Mouse (Mus musculus) megakaryocyte, embryonic 14.5 days (primary cell): Measurements from ENCODE around the gene Asb3. TPM values are rescaled to one million over a fixed set of nuclear protein-coding genes. Genes with fewer than 3 reads are reported as not detected.
A peak's percentile ranks its signal among the peaks of the same experiment; 100 is the strongest.

Source experiments
- H3K27me3 ChIP-seq: replicated peaks from 2 replicates; pipeline ENCODE3; 2012; ENCODE audit warnings: inconsistent platforms
- H3K36me3 ChIP-seq: replicated peaks from 2 replicates; pipeline ENCODE3; 2012; ENCODE audit warnings: low read length, inconsistent platforms, mixed read lengths
- H3K4me1 ChIP-seq: 2 replicates; pipeline ENCODE4 v1.6.1; 2012; ENCODE audit warnings: inconsistent platforms
- H3K4me3 ChIP-seq: replicated peaks from 2 replicates; pipeline ENCODE3; 2012; ENCODE audit warnings: moderate library complexity, mild to moderate bottlenecking, inconsistent platforms
- H3K9me3 ChIP-seq: 2 replicates; pipeline ENCODE4 v1.6.1; 2012; ENCODE audit warnings: inconsistent platforms
- FLI1 ChIP-seq: IDR thresholded peaks from 2 replicates; pipeline ENCODE4 v1.6.1; 2012; ENCODE audit warnings: low read length, inconsistent platforms, mixed read lengths
- GATA1 ChIP-seq: IDR thresholded peaks from 3 replicates; pipeline ENCODE4 v1.6.1; 2012; ENCODE audit warnings: mixed read lengths, low read length, inconsistent platforms, borderline replicate concordance
- polyA plus RNA-seq: library from polyadenylated mRNA; stranded (reverse); fragments of >175 nt; gene quantifications from 2 replicates; pipeline ENCODE4 v1.2.3, GENCODE M21; 2012; ENCODE audit warnings: low replicate concordance; ENCODE audit not compliant: insufficient read depth

Gene Asb3
- polyA plus RNA-seq, 1 experiment = 0.77 TPM

DNA sequence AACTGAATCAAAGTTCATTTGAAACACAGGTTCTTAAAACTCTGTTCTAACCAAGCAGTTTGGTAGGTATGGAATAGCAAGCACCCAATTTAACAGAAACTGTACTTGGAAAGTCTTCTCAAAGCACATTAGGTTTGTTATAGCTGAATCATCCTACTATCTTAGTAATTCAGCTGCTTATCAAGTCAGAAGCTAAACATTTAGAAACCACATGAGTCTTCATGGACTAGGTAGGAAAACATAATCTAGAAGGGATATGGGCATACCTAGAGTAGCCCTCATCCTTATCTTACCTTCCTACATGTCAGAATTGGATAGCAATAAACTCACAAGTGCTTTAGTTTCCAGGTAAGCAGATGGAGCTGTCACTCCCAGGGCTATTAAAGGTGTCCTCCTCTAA lies 42.9 kb downstream of the Asb3 start:
- Histone ChIP-seq H3K27me3 (no peaks in the 10 kb centered on the region), H3K36me3 (peaks cover 83% of the 10 kb centered on the region), H3K9me3 (no peaks in the 10 kb centered on the region), H3K4me1 (no peaks in the 10 kb centered on the region; the same call in 1 of the 2 replicates), H3K4me3 (no peak overlapping the region)
- no peak for TF ChIP-seq GATA1
- no peak for TF ChIP-seq FLI1

DNA sequence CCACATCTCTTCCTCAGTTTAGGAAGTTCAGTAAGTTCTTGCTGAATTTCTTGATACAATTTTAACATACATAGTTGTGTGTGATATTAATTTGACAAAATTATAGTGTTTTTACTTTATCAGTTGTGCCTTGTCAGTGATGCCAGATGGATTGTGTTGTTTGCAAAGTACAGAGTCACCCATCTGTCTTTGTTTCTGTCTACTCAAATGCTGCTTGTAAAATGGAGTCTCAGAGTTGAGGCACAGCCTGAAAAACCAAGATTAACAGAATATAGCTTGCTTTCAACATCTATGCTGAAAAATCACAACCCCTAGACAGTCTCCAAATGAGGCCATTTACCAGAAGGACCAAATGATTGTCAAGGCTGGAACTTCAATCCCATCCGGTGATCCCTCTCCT lies 43.3 kb downstream of the Asb3 start:
- Histone ChIP-seq H3K4me3 (no peak overlapping the region), H3K36me3 (peaks cover 81% of the 10 kb centered on the region), H3K4me1 (no peaks in the 10 kb centered on the region; the same call in 1 of the 2 replicates), H3K9me3 (no peaks in the 10 kb centered on the region), H3K27me3 (no peaks in the 10 kb centered on the region)
- TF ChIP-seq GATA1 (no peak), FLI1 (no peak)

DNA sequence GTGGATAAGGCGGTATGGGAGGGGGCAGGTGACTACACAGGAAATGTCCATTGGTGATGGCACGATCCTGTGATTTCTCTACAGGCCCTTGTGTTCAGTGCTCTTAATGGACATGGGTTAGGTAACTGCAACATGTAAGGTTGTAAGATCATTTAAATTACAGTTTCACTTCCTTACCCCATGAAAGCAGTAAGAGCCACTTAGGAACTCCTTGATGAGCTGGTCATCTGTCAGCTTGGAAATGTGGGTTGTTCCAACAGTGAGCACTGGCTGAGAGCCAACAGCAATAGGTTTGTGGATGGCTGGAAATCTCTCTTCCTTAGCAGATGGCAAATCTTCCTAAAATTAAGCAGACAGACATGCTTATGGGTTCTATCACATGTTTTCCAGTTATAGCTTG lies 58.3 kb downstream of the Asb3 start:
- no peak overlapping the region for H3K4me3 ChIP-seq
- no peaks in the 10 kb centered on the region for H3K4me1 ChIP-seq
- H3K27me3 ChIP-seq = no peaks in the 10 kb centered on the region
- no peak for TF ChIP-seq GATA1
- TF ChIP-seq FLI1 = no peak
- H3K36me3 ChIP-seq = peaks cover 95% of the 10 kb centered on the region
- H3K9me3 ChIP-seq = no peaks in the 10 kb centered on the region

DNA sequence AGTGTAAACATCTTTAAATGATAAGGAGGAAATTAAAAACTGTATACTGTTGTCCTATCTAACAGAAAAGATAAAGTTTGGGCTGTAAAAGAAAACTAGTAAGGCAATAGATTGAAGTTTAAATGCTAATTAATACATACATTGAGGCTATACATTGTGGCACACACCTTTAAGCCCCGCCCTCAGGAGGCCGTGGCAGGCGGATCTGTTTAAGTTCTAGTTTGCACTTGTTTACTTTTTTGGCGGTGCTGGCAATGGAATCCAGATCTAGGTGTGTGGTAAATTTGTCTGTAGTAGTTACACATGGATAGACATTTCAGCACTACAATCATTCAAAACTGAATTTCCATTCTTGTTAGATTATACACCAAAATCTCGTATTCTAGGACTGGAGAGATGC lies 67.6 kb downstream of the Asb3 start:
- Histone ChIP-seq H3K9me3 (no peaks in the 10 kb centered on the region), H3K4me1 (peaks cover 12% of the 10 kb centered on the region; the same call in 1 of the 2 replicates), H3K36me3 (peaks cover 53% of the 10 kb centered on the region), H3K4me3 (peak overlapping the region; percentile 96), H3K27me3 (no peaks in the 10 kb centered on the region)
- TF ChIP-seq FLI1 = no peak
- TF ChIP-seq GATA1 = no peak

DNA sequence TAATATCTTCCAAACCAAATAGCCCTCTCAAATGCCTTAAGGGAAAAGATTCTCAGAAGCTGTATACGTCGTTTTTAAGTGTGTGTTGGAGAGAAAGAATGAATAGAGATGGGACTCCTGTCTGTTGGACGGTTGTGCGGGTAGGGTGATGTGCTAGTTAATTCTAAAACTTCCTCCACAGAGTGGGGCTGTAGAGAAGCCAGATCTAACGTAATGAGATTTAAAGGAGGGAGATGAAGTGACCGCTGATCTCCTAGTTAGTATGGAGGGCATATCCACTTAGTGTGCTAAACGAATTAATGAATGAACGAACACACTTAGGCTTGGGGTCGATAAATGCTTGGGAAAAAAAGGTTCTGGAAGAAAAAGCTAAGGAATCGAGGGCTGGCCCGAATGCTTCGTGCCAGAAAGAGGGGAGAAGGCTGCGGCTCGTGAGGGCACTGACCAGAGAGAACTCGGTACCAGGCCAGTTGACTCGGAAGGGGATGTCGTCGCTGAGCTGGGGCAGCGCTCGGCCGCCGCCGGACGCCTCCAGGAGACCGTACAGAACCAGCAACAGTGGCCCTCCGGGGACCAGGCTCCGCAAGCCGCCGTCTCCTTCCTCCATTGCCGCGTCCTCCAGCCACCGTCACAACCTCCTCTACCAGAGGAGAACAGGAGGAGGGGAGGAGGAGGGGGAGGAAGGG lies 68.4 kb downstream of the Asb3 start:
- Histone ChIP-seq H3K4me1 (peaks cover 12% of the 10 kb centered on the region; the same call in 1 of the 2 replicates), H3K36me3 (peaks cover 45% of the 10 kb centered on the region), H3K4me3 (peak overlapping the region; percentile 96), H3K27me3 (no peaks in the 10 kb centered on the region), H3K9me3 (no peaks in the 10 kb centered on the region)
- TF ChIP-seq GATA1 (no peak), FLI1 (no peak)

DNA sequence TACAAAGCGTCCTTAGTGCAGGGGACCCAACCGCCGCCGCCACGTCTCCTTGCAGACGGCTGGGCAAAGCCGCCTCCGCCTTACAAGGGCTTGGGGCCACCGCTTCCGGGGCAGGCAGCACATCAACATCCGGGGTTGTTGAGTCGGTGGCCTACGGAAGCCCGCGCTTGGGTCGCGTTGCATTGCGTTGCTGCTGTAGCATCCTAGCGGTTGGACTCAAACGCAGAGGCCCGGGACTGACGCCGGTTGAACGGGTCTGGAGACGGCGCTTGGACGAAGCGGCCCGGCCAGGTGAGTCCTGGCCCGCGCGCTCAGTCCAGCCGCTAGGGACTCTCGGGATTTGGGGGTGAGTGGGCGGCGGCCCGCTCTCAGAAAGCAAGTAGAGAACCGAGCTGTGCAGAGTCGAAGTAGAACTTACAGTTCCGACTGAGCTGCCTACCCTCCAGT lies 69.1 kb downstream of the Asb3 start, which contains the start of gene Erlec1:
Gene Erlec1, minus strand, starts transcription at position 57 of the 447 bp plus-strand sequence.
- H3K9me3 ChIP-seq = no peaks in the 10 kb centered on the region
- TF ChIP-seq GATA1 = no peak
- TF ChIP-seq FLI1 = no peak
- peak within 1 kb of the TSS; percentile 96 for H3K4me3 ChIP-seq
- H3K4me1 ChIP-seq = peaks cover 12% of the 10 kb centered on the region; the same call in 1 of the 2 replicates
- H3K36me3 ChIP-seq = peaks cover 39% of the 10 kb centered on the region
- no peaks in the 10 kb centered on the region for H3K27me3 ChIP-seq

DNA sequence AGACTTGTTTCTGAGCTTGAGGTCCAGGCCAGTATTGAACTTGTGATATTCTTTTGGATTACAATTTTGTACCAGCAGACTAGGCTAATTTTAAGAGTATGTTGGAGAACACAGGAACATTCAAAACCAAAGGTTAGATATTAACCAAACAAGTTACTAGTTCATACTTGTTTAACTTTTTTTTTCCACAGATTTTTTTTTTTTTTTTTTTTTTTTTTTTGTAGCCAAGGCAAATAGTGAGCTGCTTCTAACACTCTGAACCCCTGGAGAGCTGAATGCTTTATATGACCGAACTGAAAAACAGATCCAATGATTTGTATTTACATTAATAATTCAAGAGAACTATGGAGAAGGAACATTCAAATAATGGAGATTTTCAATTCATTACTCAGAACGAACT lies 100.0 kb downstream of the Asb3 start:
- peaks cover 4% of the 10 kb centered on the region; the same call in 1 of the 2 replicates for H3K4me1 ChIP-seq
- H3K4me3 ChIP-seq = peak overlapping the region; percentile 96
- no peak for TF ChIP-seq FLI1

DNA sequence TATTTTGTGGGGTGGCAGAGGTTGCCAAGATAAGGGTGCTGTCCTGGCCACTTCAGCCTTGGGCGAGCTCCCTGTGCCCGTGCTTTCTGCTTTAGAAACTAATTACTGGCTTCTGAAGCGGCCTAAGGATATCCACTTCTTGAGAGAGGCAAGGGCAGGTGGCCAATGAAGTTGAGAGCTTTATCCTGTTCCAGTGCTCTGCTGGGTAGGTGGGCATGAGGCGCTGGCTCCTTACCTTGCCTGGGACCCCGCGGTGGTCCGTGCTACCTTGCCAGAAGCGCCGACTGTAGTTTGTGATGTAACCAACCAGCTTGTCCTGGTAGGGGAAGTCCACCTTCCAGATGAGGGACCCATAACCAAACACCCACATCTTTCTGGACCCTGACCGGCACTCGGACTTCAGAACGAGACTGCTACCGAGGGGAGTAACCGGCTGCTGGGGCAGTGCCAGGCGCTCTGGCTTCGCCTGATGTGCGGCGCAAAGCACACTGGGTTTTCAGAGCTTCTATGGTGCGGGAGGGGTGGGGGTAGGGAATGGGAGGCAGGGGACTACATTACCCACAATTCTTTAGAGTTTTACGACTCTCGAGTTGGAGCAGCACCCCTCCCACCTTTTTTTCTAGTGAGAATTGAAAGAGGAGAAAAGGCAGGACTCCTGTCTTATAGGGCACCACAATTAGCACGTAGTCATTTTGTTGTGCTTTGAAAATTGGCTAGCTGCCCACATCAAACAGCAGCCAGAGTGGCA lies 100.8 kb downstream of the Asb3 start, which contains the start of gene Chac2:
Gene Chac2, minus strand, starts transcription at position 474 of the 748 bp plus-strand sequence.
- Histone ChIP-seq H3K9me3 (no peaks in the 10 kb centered on the region), H3K27me3 (no peaks in the 10 kb centered on the region), H3K36me3 (peaks cover 18% of the 10 kb centered on the region), H3K4me3 (peak within 1 kb of the TSS; percentile 96), H3K4me1 (peaks cover 4% of the 10 kb centered on the region; the same call in 1 of the 2 replicates)
- TF ChIP-seq FLI1 = no peak
- no peak for TF ChIP-seq GATA1

More for the DNA sequence above, 100.0 kb downstream of the Asb3 start:
- no peaks in the 10 kb centered on the region for H3K27me3 ChIP-seq
- H3K9me3 ChIP-seq = no peaks in the 10 kb centered on the region
- H3K36me3 ChIP-seq = peaks cover 21% of the 10 kb centered on the region

DNA sequence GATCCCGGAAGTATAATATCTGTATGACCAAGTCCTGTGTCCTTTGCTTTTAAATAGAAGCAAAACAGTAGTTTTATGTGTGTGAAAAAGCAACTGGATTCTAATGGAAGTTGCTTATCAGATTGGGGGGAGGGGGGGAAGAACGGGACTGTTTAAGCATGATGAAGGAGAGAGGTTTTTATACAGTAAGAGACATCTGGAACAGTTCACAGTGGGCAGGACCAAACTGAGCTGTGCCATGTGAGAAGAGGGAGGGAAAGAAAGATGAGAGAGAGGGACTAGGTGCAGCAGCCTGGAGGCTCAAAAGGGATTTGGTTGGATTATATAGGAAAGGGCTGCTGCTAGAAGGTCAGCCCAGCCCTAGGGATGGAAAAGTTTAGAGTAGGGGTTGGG lies 101.4 kb downstream of the Asb3 start:
- Histone ChIP-seq H3K9me3 (no peaks in the 10 kb centered on the region), H3K36me3 (peaks cover 15% of the 10 kb centered on the region), H3K27me3 (no peaks in the 10 kb centered on the region), H3K4me1 (peaks cover 4% of the 10 kb centered on the region; the same call in 1 of the 2 replicates), H3K4me3 (peak overlapping the region; percentile 96)
- TF ChIP-seq FLI1 (no peak), GATA1 (no peak)

DNA sequence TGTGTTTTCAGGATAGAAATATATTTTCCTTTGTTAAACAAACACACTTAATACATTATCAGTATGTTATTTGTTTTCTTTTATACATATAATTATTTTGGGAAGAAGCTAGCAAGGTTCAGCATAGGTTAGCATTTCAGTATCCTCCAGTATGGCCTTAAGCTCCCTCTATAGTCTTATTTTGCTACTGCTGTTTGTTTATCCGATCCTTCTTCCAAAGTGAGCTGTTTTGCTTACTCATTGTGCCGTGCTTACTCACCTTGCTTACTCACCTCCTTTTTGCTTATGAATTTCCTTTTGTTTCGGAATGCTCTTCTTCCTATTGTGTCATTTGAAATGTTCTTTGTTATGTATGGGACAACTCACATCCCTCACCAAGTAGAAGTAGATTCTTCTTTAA lies 111.5 kb downstream of the Asb3 start:
- H3K4me3 ChIP-seq = no peak overlapping the region
- peaks cover 11% of the 10 kb centered on the region for H3K36me3 ChIP-seq
- no peaks in the 10 kb centered on the region for H3K27me3 ChIP-seq
- TF ChIP-seq GATA1 (no peak), FLI1 (no peak)
- H3K9me3 ChIP-seq = no peaks in the 10 kb centered on the region
- H3K4me1 ChIP-seq = peaks cover 34% of the 10 kb centered on the region
